Mouse (Mus musculus): ENCODE results near the gene Gltp. TPM values are rescaled to one million over a fixed set of nuclear protein-coding genes. Genes with fewer than 3 reads are reported as not detected.

Gltp gene
- polyA plus RNA-seq, 1 experiment from 2014 or later: 86.0 TPM

DNA sequence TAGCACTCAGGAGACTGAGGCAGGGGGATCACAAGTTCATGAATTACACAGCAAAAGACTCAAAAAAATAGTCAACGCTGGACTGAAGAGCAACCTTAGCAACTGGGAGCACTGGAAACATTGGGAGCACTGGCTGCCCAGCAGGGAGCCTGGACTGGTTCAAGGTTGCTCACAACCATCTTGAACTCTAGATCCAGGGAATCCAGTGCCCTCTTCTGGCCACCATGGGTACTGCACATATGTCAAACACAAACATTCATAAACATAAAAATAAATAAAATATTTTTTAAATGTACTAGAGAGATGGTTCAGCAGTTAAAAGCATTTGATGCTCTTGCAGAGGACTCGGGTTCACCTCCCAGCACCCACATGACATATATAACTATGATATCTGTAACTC, 59.4 kb downstream of the Gltp start:
- no peak for ATAC-seq (ENCODE audit: low FRiP score, low TSS enrichment)
- H3K4me3 ChIP-seq (ENCODE audit: low read length): no peak overlapping the region

DNA sequence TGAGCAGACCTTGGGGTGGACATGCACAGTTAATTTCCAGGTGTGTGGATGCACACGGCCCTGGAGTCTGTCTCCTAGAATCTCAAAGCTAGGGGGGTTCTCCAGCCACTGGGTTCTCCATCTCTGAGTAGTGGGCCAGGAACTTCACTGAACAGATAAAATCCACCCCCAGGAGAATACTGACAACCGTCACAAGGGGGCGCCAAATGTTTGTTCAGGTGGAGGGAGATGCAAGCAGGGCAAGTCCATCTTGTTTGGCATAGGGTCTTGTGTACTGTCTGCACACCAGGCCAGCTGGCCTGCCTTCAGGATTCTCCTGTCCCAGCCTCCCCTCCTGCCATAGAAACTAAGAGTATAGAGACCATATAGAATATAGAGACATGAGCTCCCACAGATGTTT, 65.2 kb downstream of the Gltp start:
- Histone ChIP-seq H3K4me1 (ENCODE audit: insufficient read depth, low read length) (no peaks in the 10 kb centered on the region), H3K4me3 (ENCODE audit: low read length) (no peak overlapping the region), H3K4me2 (replicated peaks; ENCODE audit: low read depth, low read length) (no peak overlapping the region), H3K9me3 (ENCODE audit: low read length) (no peaks in the 10 kb centered on the region), H3K27ac (ENCODE audit: low read length) (no peak overlapping the region), H3K9ac (replicated peaks; ENCODE audit: low read length) (no peak overlapping the region), H3K27me3 (ENCODE audit: insufficient read depth, low read length) (no peaks in the 10 kb centered on the region), H3K36me3 (ENCODE audit: insufficient read depth, low read length) (peaks cover 13% of the 10 kb centered on the region)
- 12% methylated on average over 3 of the region's 3 CpGs for WGBS
- ATAC-seq (ENCODE audit: low FRiP score, low TSS enrichment): no peak

More for the DNA sequence above, 59.4 kb downstream of the Gltp start:
- WGBS: 56% methylated on average over 2 of the region's 2 CpGs
- no peaks in the 10 kb centered on the region for H3K9me3 ChIP-seq (ENCODE audit: low read length)
- no peaks in the 10 kb centered on the region for H3K4me1 ChIP-seq (ENCODE audit: insufficient read depth, low read length)
- peaks cover 13% of the 10 kb centered on the region for H3K36me3 ChIP-seq (ENCODE audit: insufficient read depth, low read length)
- no peak overlapping the region for H3K9ac ChIP-seq (replicated peaks; ENCODE audit: low read length)
- H3K27ac ChIP-seq (ENCODE audit: low read length): no peak overlapping the region
- no peak overlapping the region for H3K4me2 ChIP-seq (replicated peaks; ENCODE audit: low read depth, low read length)
- no peaks in the 10 kb centered on the region for H3K27me3 ChIP-seq (ENCODE audit: insufficient read depth, low read length)

DNA sequence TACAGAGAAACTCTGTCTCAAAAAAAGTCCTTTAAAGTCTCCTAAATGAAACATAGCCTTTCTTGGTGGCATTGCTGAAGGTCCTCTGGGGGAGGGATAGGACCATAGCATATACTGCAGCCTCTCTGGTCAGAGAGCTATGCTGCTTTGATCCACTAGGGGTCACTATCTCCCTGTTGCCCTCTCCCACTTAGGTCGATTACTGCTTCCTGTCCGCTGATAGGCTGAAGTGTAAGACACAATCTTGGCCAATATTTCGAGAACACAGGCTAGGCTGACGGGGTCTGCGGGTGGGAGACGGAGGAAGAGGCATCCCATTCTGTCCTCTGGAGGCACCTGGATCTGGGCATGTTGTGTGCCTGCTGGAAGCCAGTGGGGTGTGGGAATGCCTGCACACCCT, 70.5 kb downstream of the Gltp start:
- H3K9me3 ChIP-seq (ENCODE audit: low read length): no peaks in the 10 kb centered on the region
- no peak overlapping the region for H3K4me2 ChIP-seq (replicated peaks; ENCODE audit: low read depth, low read length)
- no peaks in the 10 kb centered on the region for H3K36me3 ChIP-seq (ENCODE audit: insufficient read depth, low read length)
- 40% methylated on average over 6 of the region's 6 CpGs for WGBS
- H3K4me1 ChIP-seq (ENCODE audit: insufficient read depth, low read length): no peaks in the 10 kb centered on the region
- H3K9ac ChIP-seq (replicated peaks; ENCODE audit: low read length): no peak overlapping the region
- no peak overlapping the region for H3K27ac ChIP-seq (ENCODE audit: low read length)
- ATAC-seq (ENCODE audit: low FRiP score, low TSS enrichment): no peak
- no peaks in the 10 kb centered on the region for H3K27me3 ChIP-seq (ENCODE audit: insufficient read depth, low read length)
- no peak overlapping the region for H3K4me3 ChIP-seq (ENCODE audit: low read length)

Small RNAs within 50 kb of the gene (microRNA-seq; reads per million reads assigned to microRNA genes)
- not detected for gene Mir7028

Other genes with a start within 250 kb of the Gltp start
- gene Mmab, start 246.9 kb downstream of the Gltp start, polyA plus RNA-seq (2015; fragmentation: Nextera tagmentation; extraction: Ambion mirVana): 35.8 and 36.9 TPM in 2 replicates
- gene Mvk, start 246.7 kb downstream of the Gltp start, polyA plus RNA-seq (2015; fragmentation: Nextera tagmentation; extraction: Ambion mirVana): 37.2 and 39.5 TPM in 2 replicates
- 4.1 and 4.5 TPM in 2 replicates for gene Fam222a, start 123.0 kb downstream of the Gltp start, polyA plus RNA-seq (2015; fragmentation: Nextera tagmentation; extraction: Ambion mirVana)
- gene Trpv4, start 32.6 kb downstream of the Gltp start, polyA plus RNA-seq (2015; fragmentation: Nextera tagmentation; extraction: Ambion mirVana): 33.4 and 33.6 TPM in 2 replicates
- 15.5 and 16.1 TPM in 2 replicates for gene Tchp, start 16.8 kb upstream of the Gltp start, polyA plus RNA-seq (2015; fragmentation: Nextera tagmentation; extraction: Ambion mirVana)
- gene Ankrd13a, start 83.7 kb upstream of the Gltp start, polyA plus RNA-seq (2015; fragmentation: Nextera tagmentation; extraction: Ambion mirVana): 15.6 and 33.9 TPM in 2 replicates
- 45.7 and 50.1 TPM in 2 replicates for gene Git2, start 84.5 kb upstream of the Gltp start, polyA plus RNA-seq (2015; fragmentation: Nextera tagmentation; extraction: Ambion mirVana)
- gene 1500011B03Rik, start 132.5 kb upstream of the Gltp start, polyA plus RNA-seq (2015; fragmentation: Nextera tagmentation; extraction: Ambion mirVana): 105 and 111 TPM in 2 replicates
- not detected in 2 replicates for gene 4930519G04Rik, start 162.7 kb upstream of the Gltp start, polyA plus RNA-seq (2015; fragmentation: Nextera tagmentation; extraction: Ambion mirVana)
- not detected in 2 replicates for gene Gm9936, start 167.7 kb upstream of the Gltp start, polyA plus RNA-seq (2015; fragmentation: Nextera tagmentation; extraction: Ambion mirVana)
- 4.5 and 4.8 TPM in 2 replicates for gene Oasl2, start 206.0 kb upstream of the Gltp start, polyA plus RNA-seq (2015; fragmentation: Nextera tagmentation; extraction: Ambion mirVana)
- gene Oasl1, start 232.3 kb upstream of the Gltp start, polyA plus RNA-seq (2015; fragmentation: Nextera tagmentation; extraction: Ambion mirVana): 1.5 and 2.1 TPM in 2 replicates